ENCODE assay signal across 22 mouse cellular contexts in genomic region chr11:34431371-34431770, GRCm38 (mm10).
"Had no signal": no experiment of that assay in that cellular context is flagged by ENCODE, and none has a peak within 500 bp of the region (broad histone marks: within the 10 kb centered on the region; RNA-seq: fewer than 3 reads in every experiment).

No protein-coding gene starts in this region.

- H3K4me3 ChIP-seq: gastrocnemius, adult 2 months; heart, adult 2 months; heart, embryonic 12.5 days; hindbrain, embryonic 10.5 days; hindbrain, embryonic 12.5 days; intestine, embryonic 15.5 days; layer of hippocampus, adult 2 months; left cerebral cortex, adult 2 months; limb, embryonic 13.5 days; limb, embryonic 15.5 days; liver, embryonic 12.5 days had no signal

- H3K27me3 ChIP-seq: heart, embryonic 12.5 days; hindbrain, embryonic 12.5 days; intestine, embryonic 15.5 days; limb, embryonic 13.5 days; limb, embryonic 15.5 days; liver, embryonic 12.5 days had no signal

- H3K4me1 ChIP-seq: heart, embryonic 12.5 days; hindbrain, embryonic 12.5 days; intestine, embryonic 15.5 days; limb, embryonic 13.5 days; limb, embryonic 15.5 days; liver, embryonic 12.5 days had no signal

- H3K9me3 ChIP-seq: heart, embryonic 12.5 days; hindbrain, embryonic 10.5 days; hindbrain, embryonic 12.5 days; intestine, embryonic 15.5 days; limb, embryonic 13.5 days; limb, embryonic 15.5 days; liver, embryonic 12.5 days had no signal

- H3K27ac ChIP-seq: gastrocnemius, adult 2 months; heart, adult 2 months; hindbrain, embryonic 10.5 days; hindbrain, embryonic 12.5 days; hindbrain, embryonic 14.5 days; intestine, embryonic 15.5 days; layer of hippocampus, adult 2 months; left cerebral cortex, adult 2 months; limb, embryonic 13.5 days; limb, embryonic 15.5 days; liver, embryonic 12.5 days; liver, embryonic 14.5 days had no signal

- DNase-seq: gastrocnemius, adult 2 months; gastrocnemius, postnatal 10 days; gastrocnemius, postnatal 25 days; heart, adult 2 months; heart, postnatal 10 days; heart, postnatal 4 days; kidney, adult 18-20 months; kidney, adult 8-10 months; kidney, postnatal 14 days; kidney, postnatal 36 days; left cerebral cortex, postnatal 4 days had no signal

- H3K36me3 ChIP-seq: heart, embryonic 12.5 days; hindbrain, embryonic 10.5 days; hindbrain, embryonic 12.5 days; intestine, embryonic 15.5 days; limb, embryonic 13.5 days; limb, embryonic 15.5 days; liver, embryonic 12.5 days had no signal
